Mouse (Mus musculus) heart, embryonic 15.5 days (tissue): Measurements from ENCODE around the gene Zbed6. TPM values are rescaled to one million over a fixed set of nuclear protein-coding genes. Genes with fewer than 3 reads are reported as not detected.

ENCODE experiments used
- ATAC-seq: fragments of 200-750 bp; cut with Nextera tagmentation; replicated peaks from 2 replicates; pipeline ENCODE4 v1.8.0; 2017; ENCODE audit warnings: low read depth, moderate TSS enrichment; ENCODE audit not compliant: insufficient number of reproducible peaks, insufficient read depth, low FRiP score
- H3K27ac ChIP-seq: fragments of 300-500 bp; sonication (generic); 2 replicates; pipeline ENCODE4 v1.5.1; 2015; ENCODE audit warnings: mild to moderate bottlenecking, inconsistent platforms
- H3K27me3 ChIP-seq: fragments of 300-500 bp; sonication (generic); 2 replicates; pipeline ENCODE4 v1.6.1; 2015; ENCODE audit warnings: inconsistent platforms
- H3K36me3 ChIP-seq: fragments of 300-500 bp; sonication (generic); 2 replicates; pipeline ENCODE4 v1.6.1; 2015; ENCODE audit warnings: mild to moderate bottlenecking, inconsistent platforms
- H3K4me1 ChIP-seq: fragments of 300-500 bp; sonication (generic); replicated peaks from 2 replicates; pipeline ENCODE4 v1.6.1; 2015; ENCODE audit warnings: inconsistent platforms
- H3K4me2 ChIP-seq: fragments of 300-500 bp; sonication (generic); 2 replicates; pipeline ENCODE4 v1.6.1; 2015; ENCODE audit warnings: inconsistent platforms, mild to moderate bottlenecking, moderate library complexity
- H3K4me3 ChIP-seq: fragments of 300-500 bp; sonication (generic); 2 replicates; pipeline ENCODE4 v1.5.1; 2015; ENCODE audit warnings: mild to moderate bottlenecking, inconsistent platforms
- H3K9ac ChIP-seq: fragments of 300-500 bp; sonication (generic); 2 replicates; pipeline ENCODE4 v1.6.1; 2015; ENCODE audit warnings: mild to moderate bottlenecking, inconsistent platforms
- H3K9me3 ChIP-seq: fragments of 300-500 bp; sonication (generic); replicated peaks from 2 replicates; pipeline ENCODE4 v1.6.1; 2016; ENCODE audit warnings: inconsistent platforms
- WGBS: fragments of 180-500 bp; shearing (Covaris S2); methylation state at CpG from one replicate; pipeline ENCODE4 v1.1.7; 2015; ENCODE audit warnings: mixed read lengths; 5-methylcytosine and 5-hydroxymethylcytosine counted together
- polyA plus RNA-seq: library from polyadenylated mRNA; unstranded; fragments of >200 nt; fragmentation: Nextera tagmentation; extraction: Ambion mirVana; gene quantifications from 2 replicates; pipeline ENCODE4 v1.2.1, GENCODE M21; 2015

Zbed6 gene
- polyA plus RNA-seq, 1 experiment from 2014 or later: not detected

- Histone ChIP-seq H3K9me3 (no peaks in the 10 kb centered on the region), H3K4me3 (no peak overlapping the region), H3K27me3 (no peaks in the 10 kb centered on the region), H3K9ac (no peak overlapping the region), H3K27ac (peak overlapping the region; percentile 61), H3K4me2 (no peak overlapping the region), H3K36me3 (no peaks in the 10 kb centered on the region), H3K4me1 (peaks cover 26% of the 10 kb centered on the region)
- WGBS: 96% methylated on average over 7 of the region's 7 CpGs
- no peak for ATAC-seq
Measured at GRCm38 (mm10) chr1:133662941-133663340, 2.3 kb upstream of the Zbed6 start.

GRCm38 (mm10) chr1:133661203-133661933, 683 bp upstream of the Zbed6 start, which contains the start of gene Gm38394:
Gm38394 (minus strand) TSS chr1:133661318.
- Histone ChIP-seq H3K9me3 (no peaks in the 10 kb centered on the region), H3K9ac (peak within 1 kb of the TSS; percentile 82), H3K27ac (peak within 1 kb of the TSS; percentile 89), H3K4me3 (peak within 1 kb of the TSS; percentile 69), H3K27me3 (no peaks in the 10 kb centered on the region), H3K4me1 (peaks cover 40% of the 10 kb centered on the region), H3K4me2 (peak within 1 kb of the TSS; percentile 87), H3K36me3 (0 out of 2 replicates have a peak, but pooled peaks cover 3% of the 10 kb centered on the region)
- peak; percentile 97 for ATAC-seq
- WGBS: 2% methylated on average over 26 of the region's 26 CpGs

GRCm38 (mm10) chr1:133658878-133659277, 1.8 kb downstream of the Zbed6 start:
- H3K4me1 ChIP-seq: peaks cover 45% of the 10 kb centered on the region
- no peak overlapping the region for H3K9ac ChIP-seq
- peak overlapping the region; percentile 87 for H3K4me2 ChIP-seq
- no peak overlapping the region for H3K27ac ChIP-seq
- 75% methylated on average over 3 of the region's 3 CpGs for WGBS
- no peaks in the 10 kb centered on the region for H3K27me3 ChIP-seq
- no peak for ATAC-seq
- 0 out of 2 replicates have a peak overlapping the region, but pooled peaks have one; percentile 7 for H3K4me3 ChIP-seq
- H3K36me3 ChIP-seq: peaks cover 9% of the 10 kb centered on the region; the same call in 1 of the 2 replicates
- no peaks in the 10 kb centered on the region for H3K9me3 ChIP-seq

- Histone ChIP-seq H3K4me1 (peaks cover 42% of the 10 kb centered on the region), H3K4me3 (no peak overlapping the region), H3K27me3 (no peaks in the 10 kb centered on the region), H3K27ac (no peak overlapping the region), H3K4me2 (0 out of 2 replicates have a peak overlapping the region, but pooled peaks have one; percentile 4), H3K9ac (peak overlapping the region; percentile 6; the same call in 1 of the 2 replicates), H3K36me3 (peaks cover 12% of the 10 kb centered on the region; the same call in 1 of the 2 replicates), H3K9me3 (no peaks in the 10 kb centered on the region)
- WGBS: 51% methylated on average over 5 of the region's 5 CpGs
- ATAC-seq: no peak
Measured at GRCm38 (mm10) chr1:133656811-133657210, 3.9 kb downstream of the Zbed6 start.

GRCm38 (mm10) chr1:133653033-133653432, 7.7 kb downstream of the Zbed6 start:
- WGBS: 85% methylated on average over 1 of the region's 1 CpGs

GRCm38 (mm10) chr1:133650288-133651055, 10.2 kb downstream of the Zbed6 start:
- no peaks in the 10 kb centered on the region for H3K9me3 ChIP-seq
- peaks cover 9% of the 10 kb centered on the region for H3K4me1 ChIP-seq
- WGBS: 95% methylated on average over 7 of the region's 7 CpGs
- H3K36me3 ChIP-seq: peaks cover 30% of the 10 kb centered on the region
- no peak for ATAC-seq
- no peak overlapping the region for H3K4me2 ChIP-seq
- H3K9ac ChIP-seq: no peak overlapping the region
- H3K27me3 ChIP-seq: no peaks in the 10 kb centered on the region
- H3K27ac ChIP-seq: no peak overlapping the region
- no peak overlapping the region for H3K4me3 ChIP-seq

More at GRCm38 (mm10) chr1:133653033-133653432, 7.7 kb downstream of the Zbed6 start:
- no peak for ATAC-seq
- no peak overlapping the region for H3K4me3 ChIP-seq
- no peaks in the 10 kb centered on the region for H3K27me3 ChIP-seq
- H3K9me3 ChIP-seq: no peaks in the 10 kb centered on the region
- H3K4me1 ChIP-seq: peaks cover 23% of the 10 kb centered on the region
- no peak overlapping the region for H3K9ac ChIP-seq
- H3K36me3 ChIP-seq: peaks cover 17% of the 10 kb centered on the region
- H3K4me2 ChIP-seq: no peak overlapping the region
- H3K27ac ChIP-seq: no peak overlapping the region

GRCm38 (mm10) chr1:133645652-133646051, 15.0 kb downstream of the Zbed6 start:
- Histone ChIP-seq H3K4me1 (peaks cover 7% of the 10 kb centered on the region; the same call in 1 of the 2 replicates), H3K9ac (no peak overlapping the region), H3K9me3 (no peaks in the 10 kb centered on the region), H3K4me3 (no peak overlapping the region), H3K27me3 (no peaks in the 10 kb centered on the region), H3K27ac (no peak overlapping the region), H3K4me2 (no peak overlapping the region), H3K36me3 (peaks cover 66% of the 10 kb centered on the region)
- WGBS: 93% methylated on average over 5 of the region's 5 CpGs
- no peak for ATAC-seq

GRCm38 (mm10) chr1:133641163-133641562, 19.5 kb downstream of the Zbed6 start:
- Histone ChIP-seq H3K4me2 (no peak overlapping the region), H3K27ac (no peak overlapping the region), H3K9ac (no peak overlapping the region), H3K4me3 (no peak overlapping the region), H3K36me3 (peaks cover 92% of the 10 kb centered on the region), H3K9me3 (no peaks in the 10 kb centered on the region), H3K4me1 (peaks cover 4% of the 10 kb centered on the region; the same call in 1 of the 2 replicates), H3K27me3 (no peaks in the 10 kb centered on the region)
- ATAC-seq: no peak
- WGBS: 94% methylated on average over 2 of the region's 2 CpGs

- H3K4me2 ChIP-seq: no peak overlapping the region
- no peaks in the 10 kb centered on the region for H3K27me3 ChIP-seq
- H3K4me3 ChIP-seq: no peak overlapping the region
- H3K9ac ChIP-seq: no peak overlapping the region
- no peak for ATAC-seq
- H3K9me3 ChIP-seq: no peaks in the 10 kb centered on the region
- H3K36me3 ChIP-seq: peaks cover 90% of the 10 kb centered on the region
- H3K27ac ChIP-seq: no peak overlapping the region
- 87% methylated on average over 6 of the region's 6 CpGs for WGBS
- H3K4me1 ChIP-seq: peaks cover 4% of the 10 kb centered on the region; the same call in 1 of the 2 replicates
Measured at GRCm38 (mm10) chr1:133638517-133638916, 22.2 kb downstream of the Zbed6 start.

- 91% methylated on average over 2 of the region's 2 CpGs for WGBS
- Histone ChIP-seq H3K36me3 (peaks cover 91% of the 10 kb centered on the region), H3K4me2 (no peak overlapping the region), H3K9me3 (no peaks in the 10 kb centered on the region), H3K27me3 (no peaks in the 10 kb centered on the region), H3K9ac (no peak overlapping the region), H3K4me3 (no peak overlapping the region), H3K4me1 (no peaks in the 10 kb centered on the region), H3K27ac (no peak overlapping the region)
- ATAC-seq: no peak
Measured at GRCm38 (mm10) chr1:133632168-133632567, 28.5 kb downstream of the Zbed6 start.

- Histone ChIP-seq H3K36me3 (peaks cover 89% of the 10 kb centered on the region), H3K4me3 (no peak overlapping the region), H3K27me3 (no peaks in the 10 kb centered on the region), H3K4me2 (no peak overlapping the region), H3K4me1 (no peaks in the 10 kb centered on the region), H3K9ac (no peak overlapping the region), H3K27ac (no peak overlapping the region), H3K9me3 (no peaks in the 10 kb centered on the region)
- no peak for ATAC-seq
- 74% methylated on average over 2 of the region's 2 CpGs for WGBS
Measured at GRCm38 (mm10) chr1:133625052-133625451, 35.6 kb downstream of the Zbed6 start.
